Mouse (Mus musculus) cerebellum, adult 9-10 months (tissue): ENCODE results near the gene Zkscan17.
"Not testable (repeated sequence)": the region's sequence is repeated elsewhere in the genome, so short reads cannot be mapped to it uniquely, and the experiment has no call there.

Source experiments
- DNase-seq: peaks from one replicate; pipeline ENCODE4 v3.0.0; 2022

Gene Zkscan17

GRCm38 (mm10) chr11:59526472-59527080 is at the start of gene Zkscan17:
TSS of gene Zkscan17 (minus strand) at chr11:59526751.
- no peak for DNase-seq

GRCm38 (mm10) chr11:59576135-59576534 is 49.6 kb upstream of the Zkscan17 start, which contains the start of gene Olfr222:
TSS of gene Olfr222 (minus strand) at chr11:59576235.
- DNase-seq, result not testable (repeated sequence)

GRCm38 (mm10) chr11:59575726-59576125 is 49.2 kb upstream of the Zkscan17 start:
- no peak for DNase-seq

DNA sequence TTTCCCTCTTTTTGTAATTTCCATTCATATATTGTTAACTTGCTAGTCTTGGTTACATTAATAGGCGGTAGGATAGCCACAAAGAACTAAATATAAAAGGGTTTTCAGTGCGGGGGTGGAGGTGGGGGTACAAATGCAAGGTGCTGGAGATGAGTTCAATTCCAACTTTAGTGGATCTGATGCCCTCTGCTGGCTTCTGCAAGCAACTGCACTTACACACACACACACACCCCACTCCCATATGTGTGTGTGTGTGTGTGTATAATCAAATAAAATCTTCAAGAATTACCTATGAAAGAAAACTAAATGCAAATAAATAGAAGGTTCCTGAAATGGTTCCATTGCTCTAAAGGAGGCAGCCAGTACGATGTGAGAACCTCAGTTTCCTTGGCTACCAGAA is 42.8 kb upstream of the Zkscan17 start:
- peak; percentile 14 for DNase-seq

DNA sequence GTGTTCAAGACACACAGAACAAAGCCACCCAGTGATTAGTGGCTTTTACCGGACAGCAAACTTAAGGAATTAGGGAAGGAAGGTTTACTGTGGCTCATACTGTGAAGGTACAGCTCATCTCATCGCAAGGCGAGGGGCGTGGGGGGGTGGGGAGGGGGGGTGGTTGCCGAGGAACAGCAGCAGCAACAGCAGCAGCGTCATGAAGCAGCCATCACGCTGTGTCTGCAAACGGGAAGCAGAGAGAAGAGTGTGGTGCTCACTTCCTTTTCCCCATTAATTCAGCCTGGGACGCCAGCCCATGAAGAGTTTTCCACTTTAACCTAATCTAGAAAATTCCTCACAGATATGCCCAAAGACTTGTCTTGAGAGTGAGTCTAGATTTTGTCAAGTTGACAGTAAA is 36.3 kb upstream of the Zkscan17 start:
- DNase-seq, result no peak

GRCm38 (mm10) chr11:59562336-59562735 is 35.8 kb upstream of the Zkscan17 start:
- DNase-seq, result no peak

GRCm38 (mm10) chr11:59560906-59561305 is 34.4 kb upstream of the Zkscan17 start:
- no peak for DNase-seq

DNA sequence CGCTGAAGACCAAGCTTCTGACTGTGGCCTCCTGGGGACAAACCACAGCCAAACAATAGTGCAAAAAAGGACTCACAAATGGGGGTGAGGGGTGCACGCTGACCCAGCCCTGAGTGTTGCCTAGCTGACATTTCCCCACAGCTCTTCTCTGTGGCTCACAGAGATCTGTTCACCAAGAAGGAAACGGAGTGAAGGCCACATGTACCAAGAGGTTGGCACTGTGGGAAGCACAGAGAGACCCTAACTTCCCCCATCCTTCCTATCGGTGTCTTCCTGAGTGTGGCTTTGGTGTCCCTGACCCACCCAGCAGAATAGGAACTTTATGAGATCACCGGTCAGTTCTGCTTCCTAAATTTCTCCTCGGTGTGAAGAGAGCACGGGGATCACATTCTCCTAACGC is 28.0 kb upstream of the Zkscan17 start:
- no peak for DNase-seq

DNA sequence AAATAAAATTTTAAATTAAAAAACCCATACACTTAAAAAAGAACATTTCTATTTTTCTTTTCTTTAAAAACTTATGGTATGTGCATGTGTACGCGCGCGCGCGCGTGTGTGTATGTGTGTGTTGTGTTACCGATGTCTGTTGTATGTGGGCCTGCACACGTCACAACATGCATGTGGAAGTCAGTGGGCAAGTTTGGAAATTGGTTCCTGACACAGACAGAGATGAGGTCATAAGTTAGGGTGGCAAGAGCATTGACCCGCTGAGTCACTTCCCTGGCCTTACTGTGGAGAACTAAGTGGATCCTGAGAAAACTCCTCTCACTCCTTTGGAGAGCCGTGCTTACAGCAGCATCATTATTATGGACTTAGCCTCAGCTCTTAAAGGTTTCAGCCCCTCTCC is 27.6 kb upstream of the Zkscan17 start:
- DNase-seq, result no peak

DNA sequence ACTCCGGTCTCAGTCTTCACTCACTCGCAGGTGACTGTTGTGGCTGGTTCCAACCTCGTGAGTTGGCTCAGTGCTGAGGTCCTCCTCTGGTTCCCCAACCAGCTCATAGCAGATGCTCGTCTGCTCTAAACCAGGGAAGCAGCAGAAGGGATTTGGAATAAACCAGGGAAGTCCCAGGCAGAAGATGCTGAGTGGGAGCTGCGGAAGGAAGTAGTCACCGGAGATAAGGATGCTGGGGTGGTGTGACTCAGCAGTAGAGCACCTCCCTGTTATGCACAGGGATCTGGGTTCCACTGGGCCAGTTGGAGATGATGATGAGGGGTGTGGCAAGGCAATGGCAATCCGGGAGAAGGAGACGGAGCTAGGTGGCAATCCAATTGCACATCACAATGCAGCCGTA is 17.5 kb upstream of the Zkscan17 start:
- no peak for DNase-seq

DNA sequence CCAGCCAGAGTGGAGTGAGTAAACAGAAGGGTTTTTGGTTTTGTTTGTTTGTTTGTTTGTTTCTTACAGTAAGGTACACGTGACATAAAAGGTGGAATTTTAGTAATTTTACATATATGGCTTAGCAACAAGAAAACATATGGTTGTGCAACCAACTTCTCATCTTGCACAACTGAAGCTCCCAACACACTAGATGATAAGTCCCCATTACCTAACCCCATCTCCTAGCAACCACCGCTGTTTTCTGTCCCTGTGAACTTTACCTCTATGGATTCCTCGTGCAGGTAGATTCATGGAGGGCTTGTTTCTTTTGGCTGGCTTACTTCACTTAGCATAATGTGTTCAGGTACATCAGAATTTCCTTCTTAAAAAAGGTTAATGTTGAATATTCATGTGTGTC is 16.8 kb upstream of the Zkscan17 start:
- no peak for DNase-seq

- no peak for DNase-seq
Observed at GRCm38 (mm10) chr11:59542442-59542841, 15.9 kb upstream of the Zkscan17 start.

DNA sequence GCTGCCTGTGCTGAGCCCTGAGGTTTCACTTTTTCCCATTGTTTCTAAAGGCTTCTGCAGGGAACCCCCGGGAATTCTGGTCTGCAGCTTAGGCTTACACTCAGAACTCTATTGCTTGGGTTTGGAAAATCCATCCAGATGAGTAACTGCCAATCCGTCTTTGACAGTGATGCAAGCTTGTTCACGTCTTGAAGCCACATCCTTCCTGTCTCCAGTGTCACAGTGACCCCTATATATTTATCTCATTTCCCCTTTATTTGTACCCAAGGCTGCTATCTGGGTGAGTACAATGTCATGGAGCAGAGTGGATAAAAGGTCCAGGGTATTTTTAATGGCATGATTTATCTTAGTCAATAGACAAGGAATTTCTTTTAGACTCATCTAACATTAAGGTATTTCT is 14.8 kb upstream of the Zkscan17 start, which contains the start of gene Nlrp3:
Gene Nlrp3 (plus strand): TSS at position 245 of the 400 bp plus-strand sequence.
- DNase-seq, result no peak

GRCm38 (mm10) chr11:59540123-59540522 is 13.6 kb upstream of the Zkscan17 start:
- DNase-seq, result no peak

- no peak for DNase-seq
Observed at GRCm38 (mm10) chr11:59538387-59538786, 11.8 kb upstream of the Zkscan17 start.

- no peak for DNase-seq
Observed at GRCm38 (mm10) chr11:59537218-59538130, 10.9 kb upstream of the Zkscan17 start.

- DNase-seq, result no peak
Observed at GRCm38 (mm10) chr11:59531562-59531961, 5.0 kb upstream of the Zkscan17 start.

DNA sequence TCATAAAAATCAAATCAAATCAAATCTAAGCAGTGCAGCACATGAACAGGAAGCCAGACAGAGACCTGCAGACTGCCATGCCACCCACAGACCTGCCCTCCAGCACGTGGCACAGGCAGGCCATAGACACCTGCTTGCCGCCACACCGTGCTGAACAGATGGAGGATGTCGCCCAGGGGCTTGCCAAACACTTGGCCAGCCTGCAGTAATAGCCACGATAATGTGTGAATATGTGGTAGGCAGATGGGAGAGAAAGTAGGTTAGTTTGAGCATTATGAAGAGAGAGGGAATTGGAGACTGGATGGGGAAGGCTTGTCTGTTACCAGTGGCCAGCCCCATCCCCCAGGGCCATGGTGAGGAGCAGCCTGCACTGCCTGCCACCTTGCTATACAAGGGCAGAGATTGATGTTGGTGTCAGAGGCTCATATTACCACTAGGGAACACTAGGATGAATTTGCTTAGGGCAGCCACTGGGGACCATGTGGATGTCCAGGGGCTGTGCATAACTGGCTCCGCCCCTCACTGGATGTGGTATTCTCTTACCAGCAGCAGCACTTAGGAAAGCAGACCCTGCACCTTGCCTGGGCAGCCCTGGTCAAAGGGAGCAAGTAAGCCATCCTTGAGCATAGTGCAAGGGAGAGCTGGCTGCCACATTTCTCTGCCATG is 4.5 kb upstream of the Zkscan17 start:
- peak; percentile 92 for DNase-seq

GRCm38 (mm10) chr11:59530221-59530620 is 3.7 kb upstream of the Zkscan17 start:
- DNase-seq, result peak; percentile 58

DNA sequence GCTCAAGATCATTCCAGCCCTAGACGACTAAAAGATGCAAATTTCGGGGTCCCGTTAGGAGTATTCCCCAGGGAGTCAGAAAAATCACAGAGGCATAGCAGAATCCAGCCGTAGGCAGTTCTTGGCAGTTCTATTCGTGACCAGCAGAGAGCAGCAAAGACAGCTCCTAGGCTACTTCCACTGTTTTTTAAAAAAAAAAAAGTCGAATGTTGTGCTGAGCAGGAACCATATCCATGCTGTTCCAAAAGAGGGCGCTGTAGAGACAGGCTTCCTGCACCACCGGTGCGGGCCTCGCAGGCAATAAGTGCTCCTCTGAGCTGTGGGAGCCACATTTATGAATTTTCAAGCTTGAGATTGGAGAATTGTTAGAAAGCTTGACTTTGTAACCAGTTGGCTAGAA is 1.3 kb downstream of the Zkscan17 start:
- peak; percentile 91 for DNase-seq

DNA sequence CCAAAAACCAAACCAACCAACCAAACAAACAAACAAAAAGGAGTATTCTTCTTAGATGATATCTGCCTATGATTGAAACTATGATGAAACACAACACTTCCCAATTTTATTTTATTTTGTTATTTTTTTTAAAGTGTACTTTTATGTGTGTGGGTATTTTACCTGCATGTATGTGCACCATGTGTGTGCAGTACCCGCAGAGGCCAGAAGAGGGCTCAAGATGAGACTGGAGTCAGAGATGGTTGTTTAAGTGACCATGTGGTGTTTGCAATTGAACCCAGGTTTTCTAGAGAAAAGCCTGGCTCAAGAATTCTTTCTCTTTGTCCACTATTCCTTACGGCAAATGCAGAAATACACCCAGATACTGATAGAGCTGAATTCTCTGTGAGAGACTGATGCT is 2.4 kb downstream of the Zkscan17 start:
- DNase-seq, result no peak

DNA sequence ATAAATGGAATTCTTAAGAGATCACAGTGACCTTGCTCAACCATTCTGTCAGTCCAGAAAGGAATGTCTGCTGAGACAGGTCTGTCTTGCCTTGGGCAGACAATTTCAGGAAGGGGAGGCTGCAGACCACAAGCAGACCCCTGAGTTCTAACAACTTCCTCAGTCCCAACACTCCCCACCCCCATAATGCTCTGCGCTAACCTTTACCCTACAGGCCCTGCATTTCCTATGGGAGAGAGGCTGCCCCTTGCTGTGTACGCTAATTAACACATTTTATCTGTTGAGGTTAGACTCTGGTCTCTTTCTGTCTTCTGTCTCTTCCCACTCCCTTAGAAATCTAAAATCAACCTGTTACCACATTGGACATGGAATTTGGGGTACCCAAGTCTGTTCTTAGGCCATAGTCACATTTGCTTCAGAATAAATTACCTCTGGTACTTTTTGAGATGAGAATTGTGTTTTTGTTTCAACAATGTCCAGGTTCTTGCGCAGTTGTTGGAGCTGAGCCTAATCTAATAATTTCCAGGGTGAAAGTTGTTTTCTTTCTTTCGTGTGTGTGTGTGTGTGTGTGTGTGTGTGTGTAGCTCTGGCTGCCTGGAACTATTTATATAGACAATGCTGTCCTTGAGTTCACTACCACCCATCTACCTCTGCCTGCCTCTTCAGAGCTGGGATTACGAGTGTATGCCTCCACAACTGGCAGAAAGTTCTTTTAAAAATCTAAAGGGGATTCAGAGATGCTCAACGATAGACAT is 6.6 kb downstream of the Zkscan17 start:
- DNase-seq, result no peak

DNA sequence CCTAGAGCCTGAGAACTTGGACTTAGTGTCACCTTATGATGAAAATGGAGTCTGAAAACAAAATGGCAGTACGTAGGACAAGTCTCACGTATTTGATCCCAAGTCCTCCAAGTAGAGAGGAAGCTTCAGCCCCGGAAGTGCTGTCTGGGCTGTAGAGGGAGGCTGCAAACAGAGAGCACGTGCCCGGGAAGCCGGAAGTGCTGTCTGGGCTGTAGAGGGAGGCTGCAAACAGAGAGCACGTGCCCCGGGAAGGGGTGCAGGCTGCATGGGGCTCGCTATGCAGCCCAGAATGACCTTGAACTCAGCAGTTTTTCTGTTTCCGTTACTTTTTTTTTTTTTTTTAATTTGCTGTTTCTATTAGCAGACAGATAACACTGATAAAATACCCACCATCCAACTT is 8.3 kb downstream of the Zkscan17 start:
- no peak for DNase-seq
